Mouse (Mus musculus) kidney, embryonic 16.5 days (tissue): ENCODE measurements around the gene Arl15. TPM values are rescaled to one million over a fixed set of nuclear protein-coding genes. Genes with fewer than 3 reads are reported as not detected.

Experiments used
- ATAC-seq: fragments of 200-750 bp; cut with Nextera tagmentation; 2 replicates; pipeline ENCODE4 v1.8.0; 2017; ENCODE audit warnings: moderate TSS enrichment; ENCODE audit not compliant: low FRiP score, low TSS enrichment
- H3K27ac ChIP-seq: fragments of 300-500 bp; sonication (generic); 2 replicates; pipeline ENCODE4 v1.5.1; 2014; ENCODE audit warnings: low read length
- H3K27me3 ChIP-seq: fragments of 300-500 bp; sonication (generic); 2 replicates; pipeline ENCODE4 v1.6.1; 2014; ENCODE audit warnings: low read length, control low read depth, mixed read lengths; ENCODE audit not compliant: insufficient read depth
- H3K36me3 ChIP-seq: fragments of 300-500 bp; sonication (generic); 2 replicates; pipeline ENCODE4 v1.6.1; 2014; ENCODE audit warnings: low read length, control low read depth, mixed read lengths; ENCODE audit not compliant: insufficient read depth
- H3K4me1 ChIP-seq: fragments of 300-500 bp; sonication (generic); 2 replicates; pipeline ENCODE4 v1.6.1; 2014; ENCODE audit warnings: low read length, control low read depth, mixed read lengths; ENCODE audit not compliant: insufficient read depth
- H3K4me2 ChIP-seq: fragments of 300-500 bp; sonication (generic); replicated peaks from 2 replicates; pipeline ENCODE4 v1.6.1; 2014; ENCODE audit warnings: low read depth, low read length
- H3K4me3 ChIP-seq: fragments of 300-500 bp; sonication (generic); 2 replicates; pipeline ENCODE4 v1.5.1; 2014; ENCODE audit warnings: mild to moderate bottlenecking, low read length
- H3K9ac ChIP-seq: fragments of 300-500 bp; sonication (generic); replicated peaks from 2 replicates; pipeline ENCODE4 v1.6.1; 2014; ENCODE audit warnings: low read length
- H3K9me3 ChIP-seq: fragments of 300-500 bp; sonication (generic); 2 replicates; pipeline ENCODE4 v1.6.1; 2016; ENCODE audit warnings: low read length, control low read depth
- WGBS: fragments of 180-500 bp; shearing (Covaris S2); extraction: QIAGEN DNeasy Blood & Tissue Kit; methylation state at CpG from one replicate; pipeline ENCODE4 v1.1.7; 2014; 5-methylcytosine and 5-hydroxymethylcytosine counted together
- polyA plus RNA-seq: library from polyadenylated mRNA; unstranded; fragments of >200 nt; fragmentation: Nextera tagmentation; extraction: Ambion mirVana; gene quantifications from 2 replicates; pipeline ENCODE4 v1.2.1, GENCODE M21; 2015

The Arl15 gene
- polyA plus RNA-seq: 12.5 and 15.7 TPM in 2 replicates

GRCm38 (mm10) chr13:113794039-113794704 lies at the start of gene Arl15:
Arl15 (plus strand) TSS chr13:113794505.
- Histone ChIP-seq H3K36me3 (no peaks in the 10 kb centered on the region), H3K9ac (peak within 1 kb of the TSS; percentile 94), H3K4me3 (peak within 1 kb of the TSS; percentile 86), H3K4me1 (peaks cover 18% of the 10 kb centered on the region), H3K27me3 (no peaks in the 10 kb centered on the region), H3K9me3 (no peaks in the 10 kb centered on the region), H3K4me2 (peak within 1 kb of the TSS; percentile 75), H3K27ac (peak within 1 kb of the TSS; percentile 95)
- WGBS: 0% methylated on average over 48 of the region's 49 CpGs
- peak; percentile 95 for ATAC-seq

- H3K9ac ChIP-seq: no peak overlapping the region
- 32% methylated on average over 2 of the region's 2 CpGs for WGBS
These were observed 49.0 kb upstream of the Arl15 start for GRCm38 (mm10) chr13:113745301-113745700.

GRCm38 (mm10) chr13:113750766-113751165 lies 43.5 kb upstream of the Arl15 start:
- Histone ChIP-seq H3K27me3 (no peaks in the 10 kb centered on the region), H3K4me1 (peaks cover 6% of the 10 kb centered on the region; the same call in 1 of the 2 replicates), H3K9me3 (no peaks in the 10 kb centered on the region), H3K9ac (no peak overlapping the region), H3K27ac (no peak overlapping the region), H3K4me3 (no peak overlapping the region), H3K36me3 (no peaks in the 10 kb centered on the region), H3K4me2 (no peak overlapping the region)
- no peak for ATAC-seq
- WGBS: 52% methylated on average over 5 of the region's 5 CpGs

More at GRCm38 (mm10) chr13:113745301-113745700, 49.0 kb upstream of the Arl15 start:
- Histone ChIP-seq H3K27me3 (no peaks in the 10 kb centered on the region), H3K4me3 (no peak overlapping the region), H3K4me2 (no peak overlapping the region), H3K27ac (no peak overlapping the region), H3K36me3 (no peaks in the 10 kb centered on the region), H3K9me3 (no peaks in the 10 kb centered on the region; the same call in 1 of the 2 replicates), H3K4me1 (no peaks in the 10 kb centered on the region)
- ATAC-seq: no peak

- no peak overlapping the region for H3K9ac ChIP-seq
- H3K4me1 ChIP-seq: peaks cover 6% of the 10 kb centered on the region; the same call in 1 of the 2 replicates
- H3K36me3 ChIP-seq: no peaks in the 10 kb centered on the region
- 38% methylated on average over 9 of the region's 9 CpGs for WGBS
- no peaks in the 10 kb centered on the region for H3K27me3 ChIP-seq
- no peak overlapping the region for H3K4me2 ChIP-seq
- H3K4me3 ChIP-seq: no peak overlapping the region
- H3K9me3 ChIP-seq: no peaks in the 10 kb centered on the region
- ATAC-seq: peak; percentile 76
- H3K27ac ChIP-seq: peak overlapping the region; percentile 44
These were observed 39.3 kb upstream of the Arl15 start for GRCm38 (mm10) chr13:113754731-113755689.

- H3K4me2 ChIP-seq: no peak overlapping the region
- H3K9ac ChIP-seq: no peak overlapping the region
- H3K4me1 ChIP-seq: peaks cover 6% of the 10 kb centered on the region; the same call in 1 of the 2 replicates
- H3K4me3 ChIP-seq: no peak overlapping the region
- no peak for ATAC-seq
- no peaks in the 10 kb centered on the region for H3K27me3 ChIP-seq
- no peaks in the 10 kb centered on the region for H3K9me3 ChIP-seq
- no peaks in the 10 kb centered on the region for H3K36me3 ChIP-seq
- peak overlapping the region; percentile 43; the same call in 1 of the 2 replicates for H3K27ac ChIP-seq
- WGBS: 51% methylated on average over 6 of the region's 6 CpGs
These were observed 38.5 kb upstream of the Arl15 start for GRCm38 (mm10) chr13:113755779-113756178.

GRCm38 (mm10) chr13:113761717-113762116 lies 32.6 kb upstream of the Arl15 start:
- Histone ChIP-seq H3K27ac (no peak overlapping the region), H3K4me2 (no peak overlapping the region), H3K27me3 (no peaks in the 10 kb centered on the region), H3K36me3 (no peaks in the 10 kb centered on the region), H3K9me3 (no peaks in the 10 kb centered on the region), H3K9ac (no peak overlapping the region), H3K4me3 (no peak overlapping the region), H3K4me1 (no peaks in the 10 kb centered on the region)
- WGBS: 90% methylated on average over 11 of the region's 11 CpGs
- ATAC-seq: no peak

GRCm38 (mm10) chr13:113762766-113763516 lies 31.4 kb upstream of the Arl15 start:
- no peak for ATAC-seq
- no peak overlapping the region for H3K4me2 ChIP-seq
- no peaks in the 10 kb centered on the region for H3K4me1 ChIP-seq
- no peaks in the 10 kb centered on the region for H3K36me3 ChIP-seq
- no peak overlapping the region for H3K9ac ChIP-seq
- no peaks in the 10 kb centered on the region for H3K9me3 ChIP-seq
- no peak overlapping the region for H3K4me3 ChIP-seq
- H3K27me3 ChIP-seq: no peaks in the 10 kb centered on the region
- H3K27ac ChIP-seq: no peak overlapping the region
- WGBS: 89% methylated on average over 14 of the region's 14 CpGs

- Histone ChIP-seq H3K9ac (no peak overlapping the region), H3K4me1 (no peaks in the 10 kb centered on the region), H3K4me3 (no peak overlapping the region), H3K27me3 (no peaks in the 10 kb centered on the region), H3K9me3 (no peaks in the 10 kb centered on the region), H3K27ac (no peak overlapping the region), H3K4me2 (no peak overlapping the region), H3K36me3 (no peaks in the 10 kb centered on the region)
- WGBS: 53% methylated on average over 3 of the region's 3 CpGs
- no peak for ATAC-seq
These were observed 28.9 kb upstream of the Arl15 start for GRCm38 (mm10) chr13:113765411-113765810.

GRCm38 (mm10) chr13:113769829-113770228 lies 24.5 kb upstream of the Arl15 start:
- WGBS: 90% methylated on average over 3 of the region's 3 CpGs
- Histone ChIP-seq H3K4me3 (no peak overlapping the region), H3K4me2 (no peak overlapping the region), H3K27ac (no peak overlapping the region), H3K27me3 (no peaks in the 10 kb centered on the region), H3K9me3 (no peaks in the 10 kb centered on the region), H3K36me3 (no peaks in the 10 kb centered on the region), H3K4me1 (no peaks in the 10 kb centered on the region), H3K9ac (no peak overlapping the region)
- ATAC-seq: no peak
